Mouse (Mus musculus): ENCODE data around the gene Clec3b. TPM values are rescaled to one million over a fixed set of nuclear protein-coding genes. Genes with fewer than 3 reads are reported as not detected.

Gene Clec3b
- polyA plus RNA-seq (2012; ENCODE audit: low replicate concordance), result 1.1 and 1.4 TPM in 2 replicates

GRCm38 (mm10) chr9:123150241-123151020, at the start of gene Clec3b:
Gene Clec3b, plus strand, starts transcription at chr9:123150946.

GRCm38 (mm10) chr9:123112805-123113521, 37.8 kb upstream of the Clec3b start, which contains the start of the genes Zdhhc3 and Exosc7:
Gene Zdhhc3, minus strand, starts transcription at chr9:123113205.
Gene Exosc7, plus strand, starts transcription at chr9:123113215.

Other genes with a start within 250 kb of the Clec3b start
- 0.09 and 0.20 TPM in 2 replicates for gene Zfp105, start 227.9 kb upstream of the Clec3b start, polyA plus RNA-seq (2012; ENCODE audit: low replicate concordance)
- gene 1110059G10Rik, start 199.9 kb upstream of the Clec3b start, polyA plus RNA-seq (2012; ENCODE audit: low replicate concordance), result 2.7 and 6.0 TPM in 2 replicates
- 0.46 and 4.5 TPM in 2 replicates for gene Kif15, start 199.9 kb upstream of the Clec3b start, polyA plus RNA-seq (2012; ENCODE audit: low replicate concordance)
- 4.3 and 10.5 TPM in 2 replicates for gene Tmem42, start 129.6 kb upstream of the Clec3b start, polyA plus RNA-seq (2012; ENCODE audit: low replicate concordance)
- gene Tgm4, start 116.2 kb upstream of the Clec3b start, polyA plus RNA-seq (2012; ENCODE audit: low replicate concordance), result not detected in 2 replicates
- 46.5 and 76.1 TPM in 2 replicates for gene Zdhhc3, start 37.7 kb upstream of the Clec3b start, polyA plus RNA-seq (2012; ENCODE audit: low replicate concordance)
- 1.4 and 9.0 TPM in 2 replicates for gene Exosc7, start 37.7 kb upstream of the Clec3b start, polyA plus RNA-seq (2012; ENCODE audit: low replicate concordance)
- 0.08 TPM in 1 of 2 replicates, not detected in the other for gene Cdcp1, start 65.1 kb downstream of the Clec3b start, polyA plus RNA-seq (2012; ENCODE audit: low replicate concordance)
- 3.6 and 13.0 TPM in 2 replicates for gene Tmem158, start 109.8 kb downstream of the Clec3b start, polyA plus RNA-seq (2012; ENCODE audit: low replicate concordance)
- 8.4 and 9.2 TPM in 2 replicates for gene Lars2, start 216.0 kb downstream of the Clec3b start, polyA plus RNA-seq (2012; ENCODE audit: low replicate concordance)